Mouse (Mus musculus) layer of hippocampus, postnatal 14 days (tissue): ENCODE measurements around the gene Mrap2. TPM values are rescaled to one million over a fixed set of nuclear protein-coding genes. Genes with fewer than 3 reads are reported as not detected.
"Not testable (repeated sequence)": the region's sequence is repeated elsewhere in the genome, so short reads cannot be mapped to it uniquely, and the experiment has no call there.

ENCODE experiments used
- DNase-seq, 2 experiments: peaks; one replicate each; pipeline ENCODE4 v3.0.0; 2021 to 2022; ENCODE audit warnings: low spot score in 2 of 2, mixed read lengths in 1 of 2
- long read RNA-seq, 2 experiments: library from polyadenylated mRNA; stranded (forward); transcript quantifications; one replicate each; pipeline ENCODE4 v2.0.0; 2021
- total RNA-seq, 2 experiments: library from RNA; stranded (reverse); gene quantifications; 2 replicates each; pipeline ENCODE4 v1.2.3; 2021

Gene Mrap2
- total RNA-seq: 1 to 10 TPM; 4.7 to 4.9 TPM
- long read RNA-seq, experiment 1, partial matches to known transcripts: 0 of 1 reads
- long read RNA-seq, experiment 1, other reads (novel, unspliced or antisense): 1 of 1 reads
- long read RNA-seq, experiment 2, partial matches to known transcripts: 0 of 3 reads
- long read RNA-seq, experiment 2, other reads (novel, unspliced or antisense): 3 of 3 reads

- peak; percentile 55 to 56 for DNase-seq
Measured at GRCm38 (mm10) chr9:87144106-87144505, at the start of gene Mrap2. Gene Mrap2, plus strand, starts transcription at chr9:87144306.

DNA sequence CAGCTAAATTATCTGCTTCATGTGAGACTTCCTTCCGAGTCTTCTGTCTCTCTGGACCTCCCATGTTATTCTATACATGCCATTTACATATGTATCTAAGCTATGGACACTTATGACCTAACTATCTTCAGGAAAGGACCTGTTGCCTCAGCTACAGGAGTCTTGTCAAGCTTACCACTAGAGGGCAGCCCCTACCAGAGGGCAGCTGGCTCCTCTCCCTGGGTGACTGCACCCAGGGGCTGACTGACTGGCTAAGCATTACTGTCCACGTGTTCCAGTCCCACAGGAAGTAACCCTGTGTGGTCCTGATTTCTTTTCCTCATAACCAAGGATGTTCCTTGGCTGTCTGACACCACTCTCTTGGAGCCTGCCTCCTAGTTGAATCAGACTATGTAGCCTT, 46.1 kb upstream of the Mrap2 start:
- DNase-seq: peak in 1 of 2 experiments; percentile 23

DNA sequence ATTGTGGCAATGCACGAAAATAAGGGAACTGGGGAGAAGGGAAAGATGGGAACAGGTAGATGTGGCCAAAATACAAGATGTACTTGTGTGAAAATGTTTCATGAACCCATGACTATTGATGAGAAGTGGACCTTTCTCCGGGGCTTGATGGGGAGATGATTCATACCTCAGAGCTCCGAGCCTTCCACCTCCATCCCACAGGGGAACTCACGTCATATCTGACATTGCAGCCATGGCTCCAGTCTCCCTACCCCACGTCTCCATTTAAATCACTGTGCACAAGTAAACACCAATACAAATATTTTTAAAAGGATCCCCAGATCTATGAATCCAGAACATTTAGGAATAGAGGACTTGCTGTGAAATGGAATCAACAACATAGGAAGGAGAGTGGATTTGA, 29.1 kb upstream of the Mrap2 start:
- DNase-seq: no peak

DNA sequence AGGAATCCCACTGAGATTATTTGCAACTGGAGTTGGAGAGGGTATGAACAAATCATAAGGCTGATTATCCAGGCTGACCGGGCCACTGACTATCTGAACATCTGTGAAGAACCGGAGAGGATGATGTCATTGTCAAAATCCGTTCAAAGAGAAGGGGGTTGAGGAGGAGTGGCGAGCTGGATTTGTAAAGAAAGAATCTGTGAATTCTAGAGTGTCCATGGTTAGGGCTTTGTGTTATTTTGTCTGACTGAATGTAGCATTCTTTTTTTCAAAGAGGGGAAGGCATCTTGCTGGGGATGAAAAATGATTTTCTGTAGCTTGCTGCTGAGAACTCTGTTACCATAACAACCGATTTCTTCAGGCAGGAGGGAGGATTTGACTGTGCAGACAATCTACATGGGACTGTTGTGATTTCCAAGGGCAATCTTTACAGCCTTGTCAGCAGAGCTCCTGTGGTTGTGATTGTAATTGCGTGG, 28.6 kb upstream of the Mrap2 start:
- peak in 1 of 2 experiments; percentile 9 for DNase-seq

- no peak for DNase-seq
Measured at GRCm38 (mm10) chr9:87115978-87116377, 28.1 kb upstream of the Mrap2 start.

DNA sequence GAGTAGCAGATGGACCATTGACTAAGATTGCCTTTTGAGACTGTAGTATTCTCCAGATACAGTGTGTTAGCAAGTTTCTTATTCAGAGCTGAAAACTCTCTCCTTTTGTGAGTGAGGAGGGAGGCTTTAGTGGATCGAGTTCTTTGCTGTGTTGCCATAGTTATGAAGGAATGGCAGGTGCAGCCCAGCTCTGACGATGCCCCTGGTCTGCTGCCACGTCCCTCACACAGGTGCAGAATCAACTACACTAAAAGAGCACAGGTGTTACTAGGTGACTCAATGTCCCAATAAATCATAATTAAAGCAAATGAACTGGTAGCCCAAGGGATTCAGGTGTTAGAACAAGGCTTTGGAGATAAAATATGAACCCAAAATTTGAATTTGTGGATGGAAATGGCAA, 25.1 kb upstream of the Mrap2 start:
- no peak for DNase-seq

DNA sequence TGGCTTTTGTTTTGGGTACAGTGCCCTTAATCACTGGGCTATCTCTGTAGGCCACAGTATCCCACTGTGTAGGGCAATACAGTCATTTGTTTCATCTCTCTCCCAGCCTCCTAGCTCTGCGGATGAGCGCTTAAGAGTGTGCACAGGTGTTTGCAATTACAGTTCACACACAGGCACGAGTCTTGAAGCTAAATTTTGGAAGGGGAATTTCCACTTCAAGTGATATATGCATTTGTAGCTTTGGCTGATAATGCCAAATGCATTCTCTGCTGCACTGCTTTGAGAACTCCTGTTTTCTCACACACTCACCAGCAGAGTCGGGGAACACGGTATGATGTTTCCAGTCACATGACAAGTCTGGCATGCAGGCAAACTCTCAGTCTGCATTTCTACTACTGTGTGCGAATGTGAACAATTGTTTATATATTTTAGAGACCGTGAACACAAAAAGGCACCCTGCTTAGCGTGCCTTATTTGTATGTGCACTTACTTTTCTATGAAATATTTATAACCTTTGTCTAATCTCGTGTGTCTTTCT, 22.1 kb upstream of the Mrap2 start:
- DNase-seq: no peak

- DNase-seq: not testable (repeated sequence)
Measured at GRCm38 (mm10) chr9:87127046-87127445, 17.1 kb upstream of the Mrap2 start.

- DNase-seq: peak; percentile 13 to 20
Measured at GRCm38 (mm10) chr9:87135765-87136558, 8.1 kb upstream of the Mrap2 start.

DNA sequence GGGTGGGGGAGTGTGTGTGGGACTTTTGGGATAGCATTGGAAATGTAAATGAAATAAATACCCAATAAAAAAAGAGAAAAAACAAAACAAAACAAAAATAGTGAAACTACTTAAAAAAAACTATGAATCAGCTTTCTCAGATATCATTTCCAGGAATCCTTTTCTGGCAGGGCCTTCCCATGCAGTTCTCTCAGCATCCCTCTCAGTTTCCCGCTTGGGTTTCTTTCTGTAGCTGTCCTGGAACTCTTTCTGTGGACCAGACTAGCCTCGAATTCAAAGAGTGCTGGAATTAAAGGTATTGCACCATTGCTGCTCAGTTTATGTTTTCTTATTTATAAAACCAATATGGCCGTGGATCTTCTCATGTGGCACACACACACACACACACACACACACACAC, 1.0 kb upstream of the Mrap2 start:
- no peak for DNase-seq

- DNase-seq: no peak
Measured at GRCm38 (mm10) chr9:87144532-87144931, 426 bp downstream of the Mrap2 start.

GRCm38 (mm10) chr9:87145180-87145579, 1.1 kb downstream of the Mrap2 start:
- DNase-seq: no peak

- DNase-seq: no peak
Measured at GRCm38 (mm10) chr9:87145671-87146070, 1.6 kb downstream of the Mrap2 start.

DNA sequence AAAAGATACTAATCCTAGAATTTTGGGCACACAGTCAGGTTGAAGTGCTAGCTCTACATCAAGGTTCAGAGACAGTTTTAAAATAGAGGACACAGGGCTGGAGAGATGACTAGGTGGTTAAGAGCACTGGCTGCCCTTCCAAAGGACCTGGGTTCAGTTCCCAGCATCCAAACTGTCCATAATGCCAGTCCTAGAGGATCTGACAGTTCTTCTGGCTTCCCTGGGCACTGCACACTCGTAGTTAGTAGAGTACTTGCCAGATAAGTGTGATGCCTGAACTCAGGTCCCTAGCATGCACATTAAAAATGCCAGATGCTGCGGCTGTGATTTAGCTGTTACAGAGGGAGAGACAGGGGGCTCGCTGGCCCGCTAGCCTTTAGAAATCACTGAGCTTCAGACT, 2.3 kb downstream of the Mrap2 start:
- no peak for DNase-seq

DNA sequence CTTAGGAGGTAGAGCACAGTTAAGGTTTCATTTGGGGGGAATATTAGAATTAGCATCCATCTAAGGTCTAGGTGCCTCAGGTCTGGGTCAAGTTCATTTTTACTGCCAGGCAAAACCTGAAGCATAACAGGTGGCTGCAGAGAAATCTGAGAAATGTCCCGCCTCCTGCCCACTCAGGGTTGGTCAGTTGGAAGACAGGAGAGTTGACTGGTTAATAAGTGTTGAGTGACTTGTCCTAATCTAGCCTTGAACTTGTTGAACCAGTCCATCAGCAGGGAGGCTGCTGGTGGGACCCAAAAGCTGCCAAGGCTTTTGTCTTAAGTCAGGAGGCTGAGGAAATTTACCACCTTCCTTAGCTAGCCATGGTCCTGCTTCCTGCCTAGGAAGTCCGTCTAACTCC, 3.8 kb downstream of the Mrap2 start:
- no peak for DNase-seq

DNA sequence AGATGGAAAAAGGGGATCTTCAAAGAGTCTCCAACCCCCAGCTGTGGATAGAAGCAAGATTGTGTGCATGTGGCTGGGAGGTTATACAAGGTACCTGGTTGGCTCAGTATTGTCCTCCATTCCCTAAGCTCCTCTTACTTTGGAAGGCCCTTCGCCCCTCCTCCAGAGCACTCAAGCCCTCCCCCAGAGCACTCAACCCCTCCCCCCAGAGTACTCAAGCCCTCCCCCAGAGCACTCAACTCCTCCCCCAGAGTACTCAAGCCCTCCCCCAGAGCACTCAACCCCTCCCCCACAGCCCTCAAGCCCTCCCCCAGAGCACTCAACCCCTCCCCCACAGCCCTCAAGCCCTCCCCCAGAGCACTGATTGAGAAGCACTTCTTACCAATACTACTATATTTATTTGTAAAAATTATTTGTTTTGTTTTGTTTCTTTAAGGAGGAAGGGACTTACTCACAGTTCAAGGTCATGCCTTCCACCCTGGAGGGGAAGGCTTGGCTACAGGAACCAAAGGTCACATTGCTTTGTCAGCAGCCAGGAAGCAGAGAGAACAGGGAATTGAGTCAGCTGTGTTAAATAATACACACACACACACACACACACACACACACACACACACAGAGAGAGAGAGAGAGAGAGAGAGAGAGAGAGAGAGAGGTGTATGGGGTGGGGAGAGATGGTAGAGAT, 8.7 kb downstream of the Mrap2 start:
- no peak for DNase-seq

GRCm38 (mm10) chr9:87162559-87162958, 18.5 kb downstream of the Mrap2 start:
- DNase-seq: no peak

- no peak for DNase-seq
Measured at GRCm38 (mm10) chr9:87167001-87167830, 23.1 kb downstream of the Mrap2 start.

DNA sequence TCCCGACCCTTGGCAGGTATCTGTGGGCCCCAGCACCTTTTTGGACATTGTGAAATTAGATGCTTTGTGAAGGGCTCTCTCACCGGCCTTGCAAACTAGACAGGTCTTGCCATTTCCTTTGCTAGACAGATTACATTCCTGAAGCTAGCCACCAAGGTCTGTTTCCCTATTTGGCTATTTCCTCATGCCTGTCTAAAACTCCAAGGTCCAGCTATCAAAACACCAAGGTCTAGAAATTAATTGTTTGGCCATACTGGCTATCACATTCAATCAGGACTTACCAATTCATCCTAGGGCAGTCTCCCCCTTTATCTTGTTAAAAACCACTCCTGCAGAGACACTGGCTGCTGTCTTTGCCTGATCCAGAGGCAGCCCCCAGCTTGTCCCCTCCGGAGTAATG, 23.9 kb downstream of the Mrap2 start:
- DNase-seq: no peak

GRCm38 (mm10) chr9:87169144-87169543, 25.0 kb downstream of the Mrap2 start:
- no peak for DNase-seq

DNA sequence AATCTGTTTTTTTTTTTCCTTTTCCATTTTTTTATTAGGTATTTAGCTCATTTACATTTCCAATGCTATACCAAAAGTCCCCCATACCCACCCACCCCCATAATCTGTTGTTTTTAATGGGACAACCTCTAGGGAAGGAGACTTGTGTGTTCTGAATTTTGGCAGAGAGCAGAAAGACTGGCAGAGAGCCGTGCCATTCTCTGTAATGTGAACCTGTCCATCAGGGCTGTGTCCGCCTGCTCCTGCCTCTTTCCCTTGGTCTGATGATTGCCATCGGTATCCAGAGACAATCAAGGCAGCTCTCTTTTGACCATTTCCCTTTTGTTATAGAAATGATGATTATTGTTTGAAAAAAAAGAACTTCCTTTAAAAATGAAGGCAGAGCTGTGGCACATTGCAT, 26.8 kb downstream of the Mrap2 start:
- DNase-seq: no peak
